Mouse (Mus musculus): ENCODE data around the gene Mal.
"Not testable (repeated sequence)": the region's sequence is repeated elsewhere in the genome, so short reads cannot be mapped to it uniquely, and the experiment has no call there.

The Mal gene

DNA sequence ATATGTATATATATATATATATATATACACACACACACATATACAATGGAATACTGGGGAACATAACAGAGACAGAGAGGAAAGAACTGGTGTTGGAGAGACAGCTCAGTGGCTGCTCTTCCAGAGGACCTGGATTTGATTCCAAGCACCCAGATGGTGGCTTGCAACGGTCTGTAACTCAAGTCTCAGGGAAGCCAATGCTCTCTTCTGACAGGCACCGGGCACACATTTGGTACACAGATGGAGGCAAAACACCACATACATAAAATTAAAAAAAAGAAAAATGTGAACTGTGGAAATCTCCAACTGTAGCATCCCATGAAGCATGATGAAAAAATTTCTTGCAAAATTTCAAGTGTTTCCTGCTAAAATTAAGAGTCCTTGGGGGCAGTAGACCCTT, 31.7 kb downstream of the Mal start:
- no peak for DNase-seq (ENCODE audit: low read depth, low spot score)

DNA sequence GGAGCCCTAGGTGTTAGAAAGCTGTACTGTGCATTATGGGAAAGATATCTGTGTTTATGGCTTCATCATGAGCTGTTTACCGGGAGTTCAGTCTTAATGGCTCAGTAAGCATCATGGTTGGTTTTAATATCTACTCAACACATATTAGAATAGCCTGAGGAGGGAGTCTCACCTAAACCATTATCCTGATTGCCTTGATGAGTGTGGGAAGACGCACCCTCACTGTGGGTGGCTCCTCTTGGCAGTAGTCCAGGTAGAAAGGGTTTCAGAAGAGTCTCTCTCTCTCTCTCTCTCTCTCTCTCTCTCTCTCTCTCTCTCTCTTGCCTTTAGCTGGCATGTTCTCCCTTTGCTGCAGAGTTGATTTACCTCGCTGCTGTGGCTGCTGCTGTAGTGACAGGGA, 34.4 kb downstream of the Mal start:
- DNase-seq (ENCODE audit: low read depth, low spot score) = no peak

DNA sequence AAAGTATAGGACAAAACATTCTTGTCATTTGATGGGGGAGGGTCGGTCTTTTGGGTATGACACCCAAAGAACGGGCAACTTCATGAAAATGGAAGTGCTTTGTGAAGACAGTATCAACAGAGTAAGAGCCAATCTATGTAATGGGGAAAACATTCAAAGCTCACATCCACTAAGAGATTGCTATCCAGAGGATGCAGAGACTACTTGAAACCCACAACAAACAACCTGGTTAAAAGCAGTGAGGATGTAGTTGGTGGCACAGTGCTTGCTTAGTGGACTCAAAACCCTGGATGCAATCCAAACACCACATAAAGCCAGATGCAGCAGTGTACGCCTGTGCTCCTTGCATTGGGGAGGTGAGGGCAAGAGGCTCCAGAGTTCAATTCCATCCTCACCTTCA, 37.2 kb downstream of the Mal start:
- no peak for DNase-seq (ENCODE audit: low read depth, low spot score)

DNA sequence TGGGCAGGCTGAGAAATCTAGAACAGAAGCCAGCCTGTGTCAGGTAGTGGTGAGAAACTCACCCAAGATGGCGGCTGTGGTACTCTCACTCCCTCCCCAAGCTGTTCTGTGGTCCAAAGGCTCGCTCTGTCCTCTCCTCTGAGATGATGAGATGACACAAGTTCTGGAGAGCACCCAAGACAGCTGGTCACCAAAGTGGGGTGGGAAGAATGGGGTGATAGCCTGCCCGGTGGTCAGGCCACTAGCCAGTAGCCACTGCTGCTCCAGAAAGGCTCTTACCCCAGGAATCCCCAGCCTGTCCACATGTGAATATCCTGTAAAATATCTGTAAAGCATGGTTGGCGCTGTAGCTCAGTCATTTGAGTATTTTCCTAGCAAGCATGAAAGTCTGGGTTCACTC, 44.2 kb downstream of the Mal start:
- no peak for DNase-seq (ENCODE audit: low read depth, low spot score)

DNA sequence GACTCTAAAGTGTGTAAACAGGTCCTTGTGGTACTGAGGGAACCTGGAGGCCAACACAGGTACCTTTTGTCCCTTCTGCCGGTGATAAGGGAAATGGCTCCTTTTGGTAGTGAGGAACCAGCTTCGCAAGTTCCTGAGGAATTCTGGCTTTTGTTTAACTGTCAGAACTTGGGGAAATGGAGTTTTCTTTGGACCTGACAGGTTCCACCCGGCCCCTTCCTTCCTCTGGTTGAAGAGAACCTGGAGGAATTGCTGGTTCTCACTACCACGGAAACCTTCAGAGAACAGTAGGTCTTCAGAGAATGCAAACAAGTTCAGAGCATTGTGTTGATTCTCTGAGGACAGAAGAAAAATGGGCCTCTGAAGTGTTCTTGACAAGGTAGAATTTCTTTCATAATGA, 45.1 kb downstream of the Mal start:
- no peak for DNase-seq (ENCODE audit: low read depth, low spot score)

DNA sequence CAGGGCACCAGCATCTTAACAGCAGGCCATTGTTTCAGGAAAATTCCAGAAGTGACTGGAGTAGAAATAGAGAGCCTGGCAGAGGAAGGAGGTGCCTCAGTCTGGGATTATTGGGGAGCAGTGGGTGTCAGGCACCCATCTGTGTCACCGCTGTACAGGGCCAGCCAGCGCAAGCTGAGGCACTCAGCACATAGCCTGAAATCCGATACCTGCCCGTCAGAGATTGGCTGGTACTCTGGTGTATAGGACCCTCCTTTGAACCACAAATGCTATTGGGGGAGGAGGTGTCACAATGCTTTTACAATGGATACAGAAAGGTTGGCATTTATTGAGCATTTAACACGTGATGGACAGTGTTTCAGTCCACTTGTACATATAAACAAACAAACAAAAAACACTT, 47.5 kb downstream of the Mal start:
- no peak for DNase-seq (ENCODE audit: low read depth, low spot score)

DNA sequence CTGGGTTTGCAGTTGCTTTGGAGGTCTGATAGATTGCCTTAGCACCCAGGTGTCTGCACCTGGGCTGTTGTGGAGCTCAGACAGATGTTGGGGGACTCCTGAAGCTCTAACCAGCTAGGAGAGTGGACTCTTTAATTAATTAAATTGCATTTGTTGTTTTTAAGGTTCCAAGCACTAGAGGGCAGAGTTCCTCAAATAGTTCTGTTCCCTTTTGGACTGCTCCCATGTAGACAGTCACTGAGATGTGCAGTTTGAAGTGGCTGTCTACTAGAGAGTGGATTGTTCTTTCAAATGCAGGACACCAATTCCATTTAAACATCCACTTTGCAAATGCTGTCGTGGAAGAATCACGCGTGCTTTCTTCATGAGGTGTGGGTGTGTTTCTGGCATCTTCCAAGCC, 48.3 kb downstream of the Mal start:
- DNase-seq (ENCODE audit: low read depth, low spot score) = peak; percentile 63

DNA sequence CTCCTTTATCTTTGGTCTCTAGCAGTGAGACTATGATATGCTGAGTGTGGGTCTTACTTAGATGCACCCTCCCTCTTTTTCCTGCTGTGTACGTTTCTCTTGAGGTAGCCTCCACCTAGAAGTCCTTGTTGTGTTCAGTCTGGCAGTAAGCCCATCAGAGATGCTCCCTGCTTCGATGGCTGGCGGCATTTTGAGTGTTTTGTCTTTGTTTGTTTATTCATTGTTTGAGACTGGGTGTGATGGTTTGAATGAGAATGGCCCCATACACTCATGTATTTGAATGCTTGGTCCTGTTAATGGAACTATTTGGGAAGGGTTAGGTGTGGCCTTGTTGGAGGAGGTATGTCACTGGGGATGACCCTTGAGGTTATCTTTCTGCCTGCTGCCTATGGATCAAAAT, 51.3 kb downstream of the Mal start:
- peak; percentile 92 for DNase-seq (ENCODE audit: low read depth, low spot score)

DNA sequence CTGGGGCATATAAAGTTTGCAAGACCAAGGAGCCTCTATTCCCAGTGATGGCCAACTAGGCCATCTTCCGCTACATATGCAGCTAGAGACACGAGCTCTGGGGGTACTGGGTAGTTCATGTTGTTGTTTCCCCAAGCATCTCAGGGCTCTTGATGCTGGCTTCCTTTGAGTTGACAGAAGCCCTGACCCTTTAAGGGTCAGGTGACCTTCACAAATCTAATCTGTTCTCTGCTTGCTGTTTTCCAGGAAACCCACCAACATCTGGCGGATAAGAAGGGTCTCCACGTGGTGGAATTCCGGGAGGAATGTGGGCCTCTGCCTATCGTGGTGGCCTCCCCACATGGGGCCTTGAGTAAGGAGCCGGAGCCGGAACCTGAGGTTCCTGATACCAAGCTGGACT, 53.1 kb downstream of the Mal start:
- not testable (repeated sequence) for DNase-seq (ENCODE audit: low read depth, low spot score)

DNA sequence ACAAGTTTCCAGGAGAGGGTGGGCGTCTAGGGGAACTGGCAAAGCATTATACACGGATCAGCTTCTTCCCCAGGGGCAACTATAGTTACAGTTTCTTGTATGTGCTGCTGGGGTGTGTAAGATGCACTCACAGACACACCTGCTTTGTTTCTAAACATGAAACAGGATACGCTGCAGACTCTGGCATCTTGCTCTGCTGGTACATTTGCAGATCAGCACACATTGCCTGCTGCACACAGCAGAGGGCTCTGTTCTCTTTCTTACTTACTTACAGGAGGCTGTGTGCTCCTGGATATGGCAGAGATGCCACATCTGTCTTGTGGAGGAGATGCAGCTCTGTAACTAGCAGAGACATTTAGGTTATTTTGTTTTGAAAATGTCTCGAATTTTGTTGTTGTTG, 65.7 kb downstream of the Mal start:
- peak; percentile 50 for DNase-seq (ENCODE audit: low read depth, low spot score)

DNA sequence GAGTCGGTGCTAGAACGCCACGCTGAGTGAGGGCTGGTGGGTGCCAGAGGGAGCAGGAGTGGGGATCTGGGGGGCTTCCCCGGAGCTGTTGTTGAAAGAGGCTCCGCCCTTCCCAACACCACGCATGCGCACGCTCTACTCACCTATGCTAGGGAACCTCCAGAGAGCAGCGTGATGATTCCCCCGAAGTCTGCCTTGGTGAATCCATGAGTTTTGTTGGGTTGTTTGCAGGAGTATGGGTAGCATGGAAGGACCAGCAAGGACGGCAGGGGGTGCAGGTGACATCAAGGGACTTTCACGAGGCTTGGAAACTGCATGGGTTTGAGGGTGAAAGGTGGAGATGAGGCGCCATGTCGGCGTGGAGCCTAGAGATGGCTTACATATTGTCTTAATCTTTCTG, 66.3 kb downstream of the Mal start:
- DNase-seq (ENCODE audit: low read depth, low spot score) = peak; percentile 75

DNA sequence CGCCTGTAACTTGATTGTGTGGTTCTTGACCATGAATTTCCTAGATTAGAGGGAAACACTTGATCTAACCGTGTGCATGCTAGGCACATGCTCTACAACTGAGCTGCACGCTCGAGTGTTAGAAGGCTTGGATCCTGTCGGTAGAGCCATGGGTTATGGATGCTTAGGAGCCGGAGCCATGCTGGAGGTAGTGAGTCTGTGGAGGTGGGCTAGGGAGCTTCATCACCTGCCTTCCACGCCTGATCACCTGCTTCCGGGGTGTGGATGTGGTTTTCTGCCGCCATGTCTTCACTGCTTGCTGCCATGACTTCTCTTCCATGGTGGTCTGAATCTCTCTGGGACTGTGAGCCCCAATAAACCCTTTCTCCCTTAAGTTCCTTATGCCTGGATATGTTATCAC, 67.6 kb downstream of the Mal start:
- no peak for DNase-seq (ENCODE audit: low read depth, low spot score)

DNA sequence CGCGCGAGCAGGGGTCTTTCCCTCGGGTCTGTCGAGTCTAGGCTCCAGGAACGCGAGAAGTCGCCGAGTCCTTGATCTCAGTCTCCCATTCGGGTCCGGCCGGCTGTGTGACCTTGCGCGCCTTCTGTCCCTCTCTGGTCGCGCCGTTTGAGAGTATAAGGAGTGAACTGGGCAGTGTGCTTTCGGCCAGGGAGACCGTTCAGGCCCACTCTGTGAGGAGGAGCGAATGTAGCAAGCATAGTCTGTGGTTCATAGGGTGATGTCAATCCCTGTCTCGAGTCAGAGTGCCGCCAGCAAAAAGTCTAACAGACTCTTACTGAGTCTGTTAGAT, 69.0 kb downstream of the Mal start:
- DNase-seq (ENCODE audit: low read depth, low spot score) = no peak

DNA sequence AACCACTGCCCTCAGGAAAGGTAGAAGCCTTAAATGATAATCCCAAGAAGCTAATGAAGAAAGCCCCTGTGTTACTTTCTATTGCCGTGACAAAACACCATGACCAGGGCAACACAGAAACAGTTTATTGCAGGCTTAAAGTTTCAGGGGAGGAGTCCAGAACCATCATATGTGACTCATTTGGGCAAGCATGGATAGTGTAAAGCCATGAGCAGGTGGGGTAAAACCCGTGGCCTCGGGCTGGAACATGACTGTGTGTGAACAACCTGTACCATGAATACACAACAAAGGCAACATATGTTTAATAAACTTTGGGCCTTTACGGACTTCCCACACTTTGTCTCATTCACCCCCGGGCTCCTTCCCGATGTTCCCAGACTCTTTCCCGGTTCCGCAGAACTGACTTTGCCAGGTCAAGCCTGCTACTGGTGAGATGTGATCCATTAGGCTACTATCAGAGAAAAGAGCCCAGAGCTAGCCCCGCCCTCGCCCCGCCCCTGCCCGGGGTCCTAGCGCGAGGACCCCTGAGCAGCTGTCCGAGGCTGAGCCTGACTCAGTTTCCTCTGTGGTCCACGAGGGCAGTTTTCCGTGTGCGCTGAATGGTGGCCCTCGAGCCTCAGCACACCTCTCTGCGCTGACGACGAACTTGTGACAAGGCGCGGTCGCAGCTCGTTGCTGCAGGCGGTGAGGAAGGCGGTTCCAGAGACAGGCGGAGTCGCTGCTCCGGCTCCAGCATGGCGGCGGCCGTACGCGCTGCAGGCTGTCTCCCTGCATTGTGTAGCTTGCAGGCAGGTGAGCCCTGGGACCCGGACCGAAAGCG, 69.6 kb downstream of the Mal start, which contains the start of the genes Zfp661 and Mrps5:
Gene Zfp661, minus strand, starts transcription at position 401 of the 820 bp plus-strand sequence.
Gene Mrps5, plus strand, starts transcription at position 529 of the 820 bp plus-strand sequence.
- DNase-seq (ENCODE audit: low read depth, low spot score) = peak; percentile 77

DNA sequence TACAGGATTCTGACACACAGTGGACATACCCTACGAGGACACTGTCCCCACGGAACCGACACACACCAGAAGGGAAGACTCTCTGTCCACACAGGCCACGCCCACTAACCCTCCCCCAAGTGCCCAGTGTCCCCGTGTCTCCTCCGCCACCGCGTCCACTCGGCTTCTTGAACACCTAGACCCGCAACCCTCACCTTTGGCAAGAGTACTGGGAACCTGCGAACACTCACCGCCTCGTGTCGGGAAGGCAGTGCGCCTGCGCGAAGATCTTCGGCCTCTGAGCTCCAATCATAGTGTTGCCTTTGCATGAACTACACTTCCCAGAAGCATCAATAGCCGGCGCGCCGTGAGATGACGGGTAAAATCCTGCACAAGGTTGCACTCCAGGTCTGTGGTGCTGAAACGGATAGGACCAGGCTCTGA, 72.0 kb downstream of the Mal start:
- peak; percentile 99 for DNase-seq (ENCODE audit: low read depth, low spot score)
